8 mouse cellular contexts compared by ENCODE assay signal in the genomic region with DNA sequence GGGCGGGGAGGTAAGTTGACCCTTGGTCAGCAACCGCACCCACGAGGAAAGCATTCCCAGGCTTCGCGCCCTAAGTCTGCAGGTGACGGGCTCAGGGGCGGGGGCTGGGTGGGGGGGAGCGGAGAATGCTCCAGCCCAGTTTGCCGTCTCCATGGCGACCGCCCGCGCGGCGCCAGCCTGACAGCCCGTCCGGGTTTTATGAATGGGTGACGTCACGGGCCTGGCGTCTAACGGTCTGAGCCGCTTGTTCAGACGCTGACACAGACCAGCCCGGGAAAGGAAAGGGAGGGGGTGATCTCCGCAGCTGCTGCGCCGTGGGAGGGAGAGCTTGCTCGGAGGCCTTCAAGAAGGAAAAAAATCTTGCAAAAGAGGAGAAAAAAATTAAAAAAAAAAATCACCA. TPM values are rescaled to one million over a fixed set of nuclear protein-coding genes. Genes with fewer than 3 reads are reported as not detected.
DNase-seq lines count a peak whose midpoint lies in the region; ATAC-seq lines count a peak whose summit lies in the region.

No protein-coding gene starts in this region.

- H3K4me3 ChIP-seq in forebrain, embryonic 13.5 days = peak overlapping the region; percentile 53
- peak overlapping the region; percentile 63 for H3K4me3 ChIP-seq in liver, embryonic 16.5 days (ENCODE audit: low read depth, low read length)
- peak overlapping the region; percentile 53 for H3K4me3 ChIP-seq in neural tube, embryonic 15.5 days (replicated peaks)

- intact Hi-C loops in heart, postnatal 10 days (cut with DNase I) = no loop called here

- 0% methylated on average over 28 of the region's 28 CpGs for WGBS in forebrain, embryonic 13.5 days
- WGBS in liver, embryonic 16.5 days (ENCODE audit: insufficient replicate concordance) = 1% methylated on average over 28 of the region's 28 CpGs
- under 1% methylated on average over 28 of the region's 28 CpGs for WGBS in neural tube, embryonic 15.5 days

- H3K4me1 ChIP-seq in forebrain, embryonic 13.5 days = peaks cover 56% of the 10 kb centered on the region
- H3K4me1 ChIP-seq in liver, embryonic 16.5 days (ENCODE audit: control insufficient read depth, low read depth, low read length) = peaks cover 52% of the 10 kb centered on the region
- H3K4me1 ChIP-seq in neural tube, embryonic 15.5 days = peaks cover 48% of the 10 kb centered on the region

- DNase-seq in brain, embryonic 18.5 days (ENCODE audit: low read depth, low spot score) = peak; percentile 85
- peak; percentile 96 to 98 for DNase-seq in heart, postnatal 10 days
- DNase-seq in kidney, postnatal 4 days = peak; percentile 98
- peak; percentile 71 to 82 for DNase-seq in thymus, adult 18-20 months

- H3K27ac ChIP-seq in forebrain, embryonic 13.5 days = peak overlapping the region; percentile 48; the same call in 1 of the 2 replicates
- peak overlapping the region; percentile 76 for H3K27ac ChIP-seq in liver, embryonic 16.5 days (ENCODE audit: low read length)
- peak overlapping the region; percentile 82 for H3K27ac ChIP-seq in neural tube, embryonic 15.5 days (replicated peaks)

- H3K36me3 ChIP-seq in forebrain, embryonic 13.5 days (ENCODE audit: poor library complexity, severe bottlenecking) = no peaks in the 10 kb centered on the region
- H3K36me3 ChIP-seq in liver, embryonic 16.5 days (ENCODE audit: control insufficient read depth, insufficient read depth) = no peaks in the 10 kb centered on the region
- no peaks in the 10 kb centered on the region for H3K36me3 ChIP-seq in neural tube, embryonic 15.5 days

- ATAC-seq in CD4-positive, CD25-positive, alpha-beta regulatory T cell, adult 4 months = peak; percentile 65
- ATAC-seq in forebrain, embryonic 13.5 days = peak; percentile 96
- ATAC-seq in liver, embryonic 16.5 days (ENCODE audit: low read depth) = peak; percentile 45
- ATAC-seq in neural tube, embryonic 15.5 days (ENCODE audit: low FRiP score) = peak; percentile 90

- peak overlapping the region; percentile 92 for H3K4me2 ChIP-seq in forebrain, embryonic 13.5 days
- H3K4me2 ChIP-seq in liver, embryonic 16.5 days (ENCODE audit: low read depth, low read length) = peak overlapping the region; percentile 98
- peak overlapping the region; percentile 90 for H3K4me2 ChIP-seq in neural tube, embryonic 15.5 days

- no peaks in the 10 kb centered on the region for H3K9me3 ChIP-seq in forebrain, embryonic 13.5 days (replicated peaks)
- no peaks in the 10 kb centered on the region for H3K9me3 ChIP-seq in liver, embryonic 16.5 days (replicated peaks; ENCODE audit: control insufficient read depth, low read length)
- no peaks in the 10 kb centered on the region for H3K9me3 ChIP-seq in neural tube, embryonic 15.5 days (replicated peaks)

- peaks cover 15% of the 10 kb centered on the region for H3K27me3 ChIP-seq in forebrain, embryonic 13.5 days
- H3K27me3 ChIP-seq in liver, embryonic 16.5 days (ENCODE audit: control insufficient read depth, insufficient read depth, low read depth, low read length) = peaks cover 17% of the 10 kb centered on the region
- H3K27me3 ChIP-seq in neural tube, embryonic 15.5 days (replicated peaks) = 0 out of 2 replicates have a peak, but pooled peaks cover 3% of the 10 kb centered on the region

- H3K9ac ChIP-seq in forebrain, embryonic 13.5 days = peak overlapping the region; percentile 43; the same call in 1 of the 2 replicates
- peak overlapping the region; percentile 8; the same call in 1 of the 2 replicates for H3K9ac ChIP-seq in liver, embryonic 16.5 days (ENCODE audit: low read depth, low read length)
- peak overlapping the region; percentile 26 for H3K9ac ChIP-seq in neural tube, embryonic 15.5 days (replicated peaks)

RNA-seq across cellular contexts. Expression of a gene that starts 1.1 kb away (rescaled TPM):
- polyA plus RNA-seq in CD4-positive, CD25-positive, alpha-beta regulatory T cell, adult 4 months (2017; shearing (Covaris generic)) = under 1 TPM; 0.75 to 0.82 TPM
- polyA plus RNA-seq in forebrain, embryonic 13.5 days (2015; fragmentation: Nextera tagmentation; extraction: Ambion mirVana) = 25.8 and 26.1 TPM in 2 replicates
- 10 to 100 TPM; 72.9 to 84.2 TPM for total RNA-seq in heart, postnatal 10 days (2021)
- polyA plus RNA-seq in liver, embryonic 16.5 days (2015; fragmentation: Nextera tagmentation; extraction: Ambion mirVana) = 18.1 and 18.8 TPM in 2 replicates
- 57.5 and 59.1 TPM in 2 replicates for polyA plus RNA-seq in neural tube, embryonic 15.5 days (2015; fragmentation: Nextera tagmentation; extraction: Ambion mirVana)

RNA-seq across cellular contexts. Expression of a gene that starts 19.0 kb away (rescaled TPM):
- under 1 TPM in 1 of 2 experiments, not detected in 1; 0.46 TPM for polyA plus RNA-seq in CD4-positive, CD25-positive, alpha-beta regulatory T cell, adult 4 months (2017; shearing (Covaris generic))
- 4.4 and 4.8 TPM in 2 replicates for polyA plus RNA-seq in forebrain, embryonic 13.5 days (2015; fragmentation: Nextera tagmentation; extraction: Ambion mirVana)
- total RNA-seq in heart, postnatal 10 days (2021) = 10 to 100 TPM; 17.9 to 22.4 TPM
- 0.95 and 1.4 TPM in 2 replicates for polyA plus RNA-seq in liver, embryonic 16.5 days (2015; fragmentation: Nextera tagmentation; extraction: Ambion mirVana)
- polyA plus RNA-seq in neural tube, embryonic 15.5 days (2015; fragmentation: Nextera tagmentation; extraction: Ambion mirVana) = 4.8 and 7.6 TPM in 2 replicates

RNA-seq across cellular contexts. Expression of a gene that starts 48.1 kb away (rescaled TPM):
- polyA plus RNA-seq in CD4-positive, CD25-positive, alpha-beta regulatory T cell, adult 4 months (2017; shearing (Covaris generic)) = 1 to 10 TPM; 3.7 to 3.9 TPM
- 40.0 and 42.2 TPM in 2 replicates for polyA plus RNA-seq in forebrain, embryonic 13.5 days (2015; fragmentation: Nextera tagmentation; extraction: Ambion mirVana)
- 10 to 100 TPM; 17.8 to 19.1 TPM for total RNA-seq in heart, postnatal 10 days (2021)
- 10.2 and 11.1 TPM in 2 replicates for polyA plus RNA-seq in liver, embryonic 16.5 days (2015; fragmentation: Nextera tagmentation; extraction: Ambion mirVana)
- 33.9 and 41.5 TPM in 2 replicates for polyA plus RNA-seq in neural tube, embryonic 15.5 days (2015; fragmentation: Nextera tagmentation; extraction: Ambion mirVana)

Comparison
In these comparisons a context has a peak if more than half of its experiments do, and no peak if none do; other contexts are left out.
1. Peak in every context shown above with its lines: DNase-seq, ATAC-seq, H3K4me3 ChIP-seq and H3K27ac ChIP-seq.
2. ATAC-seq: peak in every context shown above with its lines; median percentile 96 in forebrain, embryonic 13.5 days; 90 in neural tube, embryonic 15.5 days; 65 in CD4-positive, CD25-positive, alpha-beta regulatory T cell, adult 4 months; 45 in liver, embryonic 16.5 days.
3. RNA of a gene that starts 1.1 kb away (polyA plus RNA-seq): 57.5 to 59.1 TPM in neural tube, embryonic 15.5 days, 25.8 to 26.1 TPM in forebrain, embryonic 13.5 days and 18.1 to 18.8 TPM in liver, embryonic 16.5 days; 0.75 to 0.82 TPM in CD4-positive, CD25-positive, alpha-beta regulatory T cell, adult 4 months; every median in the first group is over 10 times any median in the second.